Mouse (Mus musculus) megakaryocyte progenitor cell, adult 5-6 weeks (primary cell): ENCODE measurements around the gene Fitm2. TPM values are rescaled to one million over a fixed set of nuclear protein-coding genes. Genes with fewer than 3 reads are reported as not detected.
"Not testable (repeated sequence)": the region's sequence is repeated elsewhere in the genome, so short reads cannot be mapped to it uniquely, and the experiment has no call there.

Source experiments
- ATAC-seq: replicated peaks from 2 replicates; pipeline ENCODE4 v1.8.0; 2016; ENCODE audit warnings: mild to moderate bottlenecking, moderate TSS enrichment, inconsistent platforms; ENCODE audit not compliant: poor library complexity
- total RNA-seq, 2 experiments: library from RNA; stranded (forward) in 1 of 2; stranded (reverse) in 1 of 2; fragments of 157-497, 149-512 nt in 1 of 2; fragments of 200-1000 nt in 1 of 2; gene quantifications; 2 replicates each; pipeline versions ENCODE4 v1.2.3 to v1.2.4; 2015 to 2017

Fitm2 gene
- total RNA-seq, 2 experiments from 2014 or later = 3.2 to 5.8 TPM

GRCm38 (mm10) chr2:163463998-163464397, 8.4 kb downstream of the Fitm2 start:
- no peak for ATAC-seq

GRCm38 (mm10) chr2:163463251-163463769, 9.1 kb downstream of the Fitm2 start:
- no peak for ATAC-seq

- ATAC-seq = no peak
These were observed 9.6 kb downstream of the Fitm2 start for GRCm38 (mm10) chr2:163462801-163463200.

- ATAC-seq = no peak
These were observed 10.0 kb downstream of the Fitm2 start for GRCm38 (mm10) chr2:163462386-163462785.

- ATAC-seq = not testable (repeated sequence)
These were observed 11.1 kb downstream of the Fitm2 start for GRCm38 (mm10) chr2:163461307-163461706.

- ATAC-seq = no peak
These were observed 11.8 kb downstream of the Fitm2 start for GRCm38 (mm10) chr2:163460622-163461021.

GRCm38 (mm10) chr2:163459380-163459779, 13.0 kb downstream of the Fitm2 start:
- ATAC-seq = peak; percentile 7; the same call in 1 of the 2 replicates

GRCm38 (mm10) chr2:163458539-163459265, 13.7 kb downstream of the Fitm2 start:
- ATAC-seq = peak; percentile 76

GRCm38 (mm10) chr2:163453378-163453777, 19.1 kb downstream of the Fitm2 start:
- no peak for ATAC-seq

GRCm38 (mm10) chr2:163452738-163453137, 19.7 kb downstream of the Fitm2 start:
- ATAC-seq = no peak

GRCm38 (mm10) chr2:163450668-163451295, 21.6 kb downstream of the Fitm2 start:
- no peak for ATAC-seq

GRCm38 (mm10) chr2:163449276-163449675, 23.2 kb downstream of the Fitm2 start:
- no peak for ATAC-seq

- ATAC-seq = no peak
These were observed 25.1 kb downstream of the Fitm2 start for GRCm38 (mm10) chr2:163447375-163447774.

GRCm38 (mm10) chr2:163444017-163444416, 28.4 kb downstream of the Fitm2 start:
- ATAC-seq = no peak

- ATAC-seq = no peak
These were observed 28.9 kb downstream of the Fitm2 start for GRCm38 (mm10) chr2:163443543-163443942.

GRCm38 (mm10) chr2:163439488-163439887, 32.9 kb downstream of the Fitm2 start:
- ATAC-seq = no peak

- ATAC-seq = peak; percentile 70; the same call in 1 of the 2 replicates
These were observed 33.6 kb downstream of the Fitm2 start for GRCm38 (mm10) chr2:163438619-163439451.

- 0 out of 2 replicates have a peak, but pooled peaks have one; percentile 18 for ATAC-seq
These were observed 34.2 kb downstream of the Fitm2 start, which contains the start of gene Gdap1l1 for GRCm38 (mm10) chr2:163438246-163438618. Gdap1l1 (plus strand) TSS chr2:163438476.

GRCm38 (mm10) chr2:163437800-163438199, 34.6 kb downstream of the Fitm2 start:
- ATAC-seq = no peak

GRCm38 (mm10) chr2:163433971-163434370, 38.5 kb downstream of the Fitm2 start:
- ATAC-seq = peak; percentile 31; the same call in 1 of the 2 replicates

GRCm38 (mm10) chr2:163431289-163431688, 41.1 kb downstream of the Fitm2 start:
- no peak for ATAC-seq
